Mouse (Mus musculus): ENCODE measurements around the gene Cyp3a11. TPM values are rescaled to one million over a fixed set of nuclear protein-coding genes. Genes with fewer than 3 reads are reported as not detected.
"Not testable (repeated sequence)": the region's sequence is repeated elsewhere in the genome, so short reads cannot be mapped to it uniquely, and the experiment has no call there.

Gene Cyp3a11
- polyA plus RNA-seq (2012; fragmentation: generic; extraction: Trizol): not detected

- Histone ChIP-seq H3K4me3 (no peak within 1 kb of the TSS), H3K4me2 (ENCODE audit: low read depth) (no peak within 1 kb of the TSS), H3K79me2 (ENCODE audit: control insufficient read depth, insufficient read depth) (no peaks in the 10 kb centered on the region), H3K27me3 (ENCODE audit: control insufficient read depth, insufficient read depth, insufficient read length) (no peaks in the 10 kb centered on the region), H3K36me3 (ENCODE audit: control insufficient read depth, insufficient read depth) (no peaks in the 10 kb centered on the region), H3ac (ENCODE audit: control insufficient read depth, insufficient read length) (no peak within 1 kb of the TSS)
- no peak for TF ChIP-seq POLR2A (IDR thresholded peaks at IDR 0.05; ENCODE audit: insufficient read length, low read depth)
- TF ChIP-seq MAX (IDR thresholded peaks at IDR 0.05; ENCODE audit: low read depth): no peak
- no peak for TF ChIP-seq TCF12 (IDR thresholded peaks at IDR 0.05; ENCODE audit: insufficient read depth, poor library complexity, severe bottlenecking)
- no peak for TF ChIP-seq E2F4 (IDR thresholded peaks at IDR 0.05; ENCODE audit: insufficient read depth)
- TF ChIP-seq POLR2AphosphoS2 (IDR thresholded peaks at IDR 0.05; ENCODE audit: insufficient read length, low read depth): no peak
- TF ChIP-seq MYOD1 (IDR thresholded peaks at IDR 0.05; ENCODE audit: control insufficient read depth in 1 of 3, insufficient read length in 2 of 3, low read depth in 2 of 3): no peak
- no peak for TF ChIP-seq SRF (IDR thresholded peaks at IDR 0.05; ENCODE audit: control insufficient read depth, insufficient read length, low read depth)
- no peak for TF ChIP-seq USF1 (IDR thresholded peaks at IDR 0.05; ENCODE audit: low read depth)
- TF ChIP-seq MYOG (IDR thresholded peaks at IDR 0.05; ENCODE audit: control insufficient read depth in 1 of 3, insufficient read depth in 1 of 3, insufficient read length in 2 of 3, low read depth in 2 of 3): no peak
- TF ChIP-seq TCF3 (IDR thresholded peaks at IDR 0.05; ENCODE audit: insufficient read length, low read depth): no peak
- no peak for TF ChIP-seq REST (IDR thresholded peaks at IDR 0.05; ENCODE audit: insufficient read depth, insufficient read length)
Measured at GRCm38 (mm10) chr5:145879688-145880087, at the start of gene Cyp3a11. Cyp3a11 (minus strand) TSS chr5:145879964.

GRCm38 (mm10) chr5:145912912-145913311 lies 33.1 kb upstream of the Cyp3a11 start:
- H3K4me3 ChIP-seq: no peak overlapping the region
- no peaks in the 10 kb centered on the region for H3K36me3 ChIP-seq (ENCODE audit: control insufficient read depth, insufficient read depth)
- H3K79me2 ChIP-seq (ENCODE audit: control insufficient read depth, insufficient read depth): no peaks in the 10 kb centered on the region
- H3K27me3 ChIP-seq (ENCODE audit: control insufficient read depth, insufficient read depth, insufficient read length): no peaks in the 10 kb centered on the region
- no peak overlapping the region for H3K4me2 ChIP-seq (ENCODE audit: low read depth)
- TF ChIP-seq E2F4 (IDR thresholded peaks at IDR 0.05; ENCODE audit: insufficient read depth): no peak
- TF ChIP-seq POLR2A (IDR thresholded peaks at IDR 0.05; ENCODE audit: insufficient read length, low read depth): no peak
- no peak for TF ChIP-seq REST (IDR thresholded peaks at IDR 0.05; ENCODE audit: insufficient read depth, insufficient read length)
- TF ChIP-seq POLR2AphosphoS2 (IDR thresholded peaks at IDR 0.05; ENCODE audit: insufficient read length, low read depth): no peak
- no peak for TF ChIP-seq MYOD1 (IDR thresholded peaks at IDR 0.05; ENCODE audit: control insufficient read depth in 1 of 3, insufficient read length in 2 of 3, low read depth in 2 of 3)
- TF ChIP-seq MYOG (IDR thresholded peaks at IDR 0.05; ENCODE audit: control insufficient read depth in 1 of 3, insufficient read depth in 1 of 3, insufficient read length in 2 of 3, low read depth in 2 of 3): no peak
- TF ChIP-seq TCF12 (IDR thresholded peaks at IDR 0.05; ENCODE audit: insufficient read depth, poor library complexity, severe bottlenecking): no peak
- no peak for TF ChIP-seq MAX (IDR thresholded peaks at IDR 0.05; ENCODE audit: low read depth)
- TF ChIP-seq SRF (IDR thresholded peaks at IDR 0.05; ENCODE audit: control insufficient read depth, insufficient read length, low read depth): no peak
- TF ChIP-seq USF1 (IDR thresholded peaks at IDR 0.05; ENCODE audit: low read depth): no peak
- no peak overlapping the region for H3ac ChIP-seq (ENCODE audit: control insufficient read depth, insufficient read length)

- Histone ChIP-seq H3K4me3 (no peak overlapping the region), H3K27me3 (ENCODE audit: control insufficient read depth, insufficient read depth, insufficient read length) (no peaks in the 10 kb centered on the region), H3ac (ENCODE audit: control insufficient read depth, insufficient read length) (no peak overlapping the region), H3K79me2 (ENCODE audit: control insufficient read depth, insufficient read depth) (no peaks in the 10 kb centered on the region), H3K36me3 (ENCODE audit: control insufficient read depth, insufficient read depth) (no peaks in the 10 kb centered on the region), H3K4me2 (ENCODE audit: low read depth) (no peak overlapping the region)
- TF ChIP-seq TCF12 (IDR thresholded peaks at IDR 0.05; ENCODE audit: insufficient read depth, poor library complexity, severe bottlenecking): no peak
- no peak for TF ChIP-seq SRF (IDR thresholded peaks at IDR 0.05; ENCODE audit: control insufficient read depth, insufficient read length, low read depth)
- TF ChIP-seq MYOD1 (IDR thresholded peaks at IDR 0.05; ENCODE audit: control insufficient read depth in 1 of 3, insufficient read length in 2 of 3, low read depth in 2 of 3): no peak
- no peak for TF ChIP-seq TCF3 (IDR thresholded peaks at IDR 0.05; ENCODE audit: insufficient read length, low read depth)
- TF ChIP-seq E2F4 (IDR thresholded peaks at IDR 0.05; ENCODE audit: insufficient read depth): no peak
- no peak for TF ChIP-seq POLR2A (IDR thresholded peaks at IDR 0.05; ENCODE audit: insufficient read length, low read depth)
Measured at GRCm38 (mm10) chr5:145911781-145912180, 32.0 kb upstream of the Cyp3a11 start.

GRCm38 (mm10) chr5:145906937-145907336 lies 27.2 kb upstream of the Cyp3a11 start:
- not testable (repeated sequence) for H3K4me3 ChIP-seq; H3K4me2 ChIP-seq (ENCODE audit: low read depth); H3K79me2 ChIP-seq (ENCODE audit: control insufficient read depth, insufficient read depth); H3K36me3 ChIP-seq (ENCODE audit: control insufficient read depth, insufficient read depth); H3ac ChIP-seq (ENCODE audit: control insufficient read depth, insufficient read length); H3K27me3 ChIP-seq (ENCODE audit: control insufficient read depth, insufficient read depth, insufficient read length)

GRCm38 (mm10) chr5:145904535-145904934 lies 24.8 kb upstream of the Cyp3a11 start:
- H3K4me3 ChIP-seq: no peak overlapping the region
- no peak overlapping the region for H3ac ChIP-seq (ENCODE audit: control insufficient read depth, insufficient read length)
- no peaks in the 10 kb centered on the region for H3K27me3 ChIP-seq (ENCODE audit: control insufficient read depth, insufficient read depth, insufficient read length)
- no peaks in the 10 kb centered on the region for H3K36me3 ChIP-seq (ENCODE audit: control insufficient read depth, insufficient read depth)
- no peak for TF ChIP-seq E2F4 (IDR thresholded peaks at IDR 0.05; ENCODE audit: insufficient read depth)
- no peak for TF ChIP-seq POLR2A (IDR thresholded peaks at IDR 0.05; ENCODE audit: insufficient read length, low read depth)
- no peak for TF ChIP-seq REST (IDR thresholded peaks at IDR 0.05; ENCODE audit: insufficient read depth, insufficient read length)
- no peak for TF ChIP-seq CEBPB (IDR thresholded peaks at IDR 0.05; ENCODE audit: insufficient read depth, poor library complexity, severe bottlenecking)
- no peak for TF ChIP-seq TCF3 (IDR thresholded peaks at IDR 0.05; ENCODE audit: insufficient read length, low read depth)
- no peak for TF ChIP-seq SRF (IDR thresholded peaks at IDR 0.05; ENCODE audit: control insufficient read depth, insufficient read length, low read depth)
- no peak for TF ChIP-seq POLR2AphosphoS2 (IDR thresholded peaks at IDR 0.05; ENCODE audit: insufficient read length, low read depth)
- TF ChIP-seq MYOD1 (IDR thresholded peaks at IDR 0.05; ENCODE audit: control insufficient read depth in 1 of 3, insufficient read length in 2 of 3, low read depth in 2 of 3): no peak
- no peak for TF ChIP-seq MYOG (IDR thresholded peaks at IDR 0.05; ENCODE audit: control insufficient read depth in 1 of 3, insufficient read depth in 1 of 3, insufficient read length in 2 of 3, low read depth in 2 of 3)
- TF ChIP-seq TCF12 (IDR thresholded peaks at IDR 0.05; ENCODE audit: insufficient read depth, poor library complexity, severe bottlenecking): no peak
- TF ChIP-seq USF1 (IDR thresholded peaks at IDR 0.05; ENCODE audit: low read depth): no peak
- no peak for TF ChIP-seq MAX (IDR thresholded peaks at IDR 0.05; ENCODE audit: low read depth)
- H3K79me2 ChIP-seq (ENCODE audit: control insufficient read depth, insufficient read depth): no peaks in the 10 kb centered on the region
- no peak overlapping the region for H3K4me2 ChIP-seq (ENCODE audit: low read depth)
